Mouse (Mus musculus) right cerebral cortex, adult 2 months (tissue): ENCODE results near the gene Akt3.
A peak's percentile ranks its signal among the peaks of the same experiment; 100 is the strongest.

ENCODE experiments used
- DNase-seq, 2 experiments: peaks; one replicate each; pipeline ENCODE4 v3.0.0; 2021 to 2022; ENCODE audit warnings: low spot score in 2 of 2

The Akt3 gene

GRCm38 (mm10) chr1:177258034-177258342 lies at the start of gene Akt3:
Akt3 (minus strand) TSS chr1:177258203.
- peak in 1 of 2 experiments; percentile 18 for DNase-seq

DNA sequence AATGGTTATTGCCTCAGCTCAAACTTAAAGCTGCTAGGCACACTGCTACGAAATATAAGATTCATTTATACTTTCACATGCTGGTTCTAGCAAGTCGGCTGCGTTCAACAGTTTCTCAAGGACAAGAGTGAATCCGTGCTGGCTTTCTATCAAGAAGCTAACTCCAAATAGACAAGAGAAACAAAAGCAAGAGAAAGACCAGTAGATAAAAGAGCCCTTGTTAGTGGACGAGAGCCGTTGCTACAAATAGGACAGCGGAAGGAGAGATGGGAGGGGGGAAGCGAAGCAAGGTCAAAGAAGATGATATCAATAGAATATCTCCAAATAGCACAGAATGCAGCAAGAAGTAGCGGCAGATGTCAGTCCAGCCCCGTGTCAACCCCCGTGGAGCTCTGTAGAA lies 49.5 kb upstream of the Akt3 start:
- peak; percentile 14 to 52 for DNase-seq

DNA sequence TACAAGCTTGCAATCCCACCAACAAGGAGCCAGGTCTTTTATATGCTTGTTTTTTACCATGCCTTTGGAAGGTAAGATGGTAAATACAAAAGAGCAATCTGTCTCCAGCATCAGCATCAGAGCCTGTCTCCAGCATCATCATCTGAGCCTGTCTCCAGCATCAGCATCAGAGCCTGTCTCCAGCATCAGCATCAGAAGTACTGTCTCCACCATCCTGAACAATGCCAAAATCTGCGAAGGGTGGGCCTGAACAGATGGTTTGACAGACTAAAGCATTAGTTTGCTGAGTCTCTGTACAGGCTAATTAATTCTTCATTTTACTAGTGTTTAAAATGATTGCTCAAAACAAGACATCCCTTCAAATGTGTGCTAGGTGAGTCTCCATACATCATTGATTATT lies 40.2 kb upstream of the Akt3 start:
- DNase-seq, result no peak

- peak in 1 of 2 experiments; percentile 8 for DNase-seq
These were observed 28.8 kb upstream of the Akt3 start for GRCm38 (mm10) chr1:177286764-177287163.

DNA sequence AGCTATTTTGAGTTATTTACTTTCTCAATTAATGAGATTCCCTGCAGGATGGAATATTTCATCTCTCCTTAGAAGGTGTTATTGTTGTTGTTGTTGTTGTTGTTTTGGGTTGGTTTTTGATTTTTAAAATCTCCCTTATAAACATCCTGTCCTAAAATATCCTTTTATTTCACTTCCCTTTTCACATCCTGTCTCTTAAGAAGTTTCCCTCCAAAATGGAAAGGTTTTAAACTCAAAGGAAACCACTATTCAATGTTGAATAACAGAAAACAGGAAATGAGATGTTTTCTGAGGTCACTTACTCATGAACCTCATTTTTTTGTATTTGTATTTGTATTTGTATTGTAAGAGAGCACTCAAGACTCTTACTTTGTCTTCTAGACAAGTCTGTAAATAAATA lies 23.9 kb upstream of the Akt3 start:
- DNase-seq, result no peak

DNA sequence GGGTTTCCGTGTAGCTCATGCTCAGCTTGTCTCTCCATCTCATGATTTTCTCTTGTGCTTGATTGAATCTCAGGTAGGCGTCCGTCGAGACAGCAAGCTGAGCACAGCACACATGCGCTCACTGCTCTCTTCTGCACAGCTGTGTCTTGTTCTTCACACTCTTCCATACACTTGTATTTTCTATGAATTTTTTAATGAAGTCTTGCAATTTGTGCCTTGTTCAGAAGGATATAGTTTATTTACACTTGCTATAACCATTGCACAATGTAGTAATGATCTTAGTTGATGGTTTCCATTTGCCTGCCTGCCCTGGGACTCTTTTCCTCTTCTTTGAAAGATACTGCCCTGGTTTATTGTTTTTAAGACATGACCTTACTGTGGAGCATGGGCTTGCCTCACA lies 19.4 kb upstream of the Akt3 start:
- DNase-seq, result no peak

GRCm38 (mm10) chr1:177267645-177268044 lies 9.6 kb upstream of the Akt3 start:
- no peak for DNase-seq

GRCm38 (mm10) chr1:177262926-177263325 lies 4.9 kb upstream of the Akt3 start:
- no peak for DNase-seq

GRCm38 (mm10) chr1:177260796-177261195 lies 2.8 kb upstream of the Akt3 start:
- no peak for DNase-seq

- peak in 1 of 2 experiments; percentile 10 for DNase-seq
These were observed 1.1 kb upstream of the Akt3 start for GRCm38 (mm10) chr1:177259038-177259600.

- DNase-seq, result peak; percentile 72 to 79
These were observed 487 bp upstream of the Akt3 start for GRCm38 (mm10) chr1:177258343-177259037.

GRCm38 (mm10) chr1:177257178-177258033 lies 597 bp downstream of the Akt3 start:
- peak; percentile 73 to 83 for DNase-seq

- DNase-seq, result peak; percentile 10 to 14
These were observed 9.4 kb downstream of the Akt3 start for GRCm38 (mm10) chr1:177248638-177249037.

DNA sequence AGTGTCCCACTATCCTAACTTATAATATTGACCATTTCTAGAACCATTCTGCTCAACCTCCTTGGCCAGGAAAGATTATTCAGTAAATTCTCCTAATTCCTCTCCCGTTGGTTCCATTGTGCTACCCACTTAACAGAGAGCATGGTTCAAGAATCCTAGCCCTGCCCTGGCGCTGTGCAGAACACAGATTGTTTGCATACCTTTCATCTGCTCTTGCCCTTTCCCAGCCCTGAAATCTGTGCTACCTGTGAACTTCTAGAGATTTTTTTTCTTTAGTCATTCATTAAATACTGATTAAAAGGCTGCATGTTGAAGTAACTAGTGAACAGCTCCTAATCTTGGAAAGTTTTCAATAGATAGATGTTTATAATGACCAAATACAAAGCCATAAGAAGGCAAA lies 19.6 kb downstream of the Akt3 start:
- no peak for DNase-seq

- no peak for DNase-seq
These were observed 21.3 kb downstream of the Akt3 start for GRCm38 (mm10) chr1:177236695-177237094.

GRCm38 (mm10) chr1:177236249-177236648 lies 21.8 kb downstream of the Akt3 start:
- no peak for DNase-seq

DNA sequence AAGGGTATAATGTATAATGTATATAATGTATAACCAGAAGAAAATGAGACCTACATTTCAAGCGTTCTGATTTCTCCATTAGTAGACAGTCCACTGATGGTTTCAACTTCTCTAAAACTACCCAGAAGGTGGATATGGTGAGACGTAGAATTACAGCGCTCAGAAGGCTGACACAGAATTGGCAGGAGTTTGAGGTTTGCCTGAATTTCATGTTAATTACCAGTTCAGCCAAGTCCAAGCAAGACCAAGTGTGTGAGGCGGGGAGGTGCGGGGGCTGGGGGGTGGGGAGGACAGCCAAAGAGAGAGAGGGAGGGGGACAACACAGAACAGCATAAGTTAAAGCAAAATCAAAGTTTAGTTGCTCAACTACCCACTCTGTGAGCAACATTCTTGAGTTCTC lies 23.5 kb downstream of the Akt3 start:
- DNase-seq, result no peak

DNA sequence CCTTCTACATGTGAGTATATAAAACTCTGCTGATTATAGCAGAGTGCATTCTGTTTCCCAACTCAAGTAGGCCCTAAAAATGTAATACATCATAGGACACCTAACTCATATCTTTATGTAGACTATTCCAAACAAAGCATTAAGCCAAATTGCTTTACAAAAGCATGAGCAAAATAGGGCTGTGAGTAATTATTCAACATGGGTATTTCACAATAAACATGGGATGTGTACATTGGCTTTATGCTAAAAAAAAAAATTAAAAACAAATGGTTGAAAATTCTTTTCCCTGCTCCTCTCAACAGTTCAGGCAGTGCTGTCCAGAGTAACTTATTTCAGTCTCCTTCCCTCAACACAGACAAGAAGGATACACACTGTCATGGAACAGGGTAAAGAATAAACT lies 26.9 kb downstream of the Akt3 start:
- no peak for DNase-seq

DNA sequence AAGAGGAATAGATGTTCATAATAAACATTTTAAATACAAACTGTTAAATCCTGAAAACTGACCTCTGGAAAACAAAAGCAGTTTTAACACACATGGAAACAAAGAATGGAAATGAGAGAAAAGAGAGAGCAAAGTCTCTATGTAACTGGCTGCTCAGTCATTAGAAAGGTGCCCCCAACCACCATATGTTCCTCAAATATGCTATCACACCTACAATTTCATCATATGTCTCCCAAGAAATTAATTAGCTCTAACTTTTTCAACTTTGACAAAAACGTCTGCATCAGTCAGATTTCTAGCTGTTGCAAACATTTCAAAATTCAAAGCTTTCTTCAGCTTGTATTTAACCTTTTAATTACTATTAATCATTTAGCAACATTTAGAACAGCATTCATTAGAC lies 59.0 kb downstream of the Akt3 start:
- no peak for DNase-seq

DNA sequence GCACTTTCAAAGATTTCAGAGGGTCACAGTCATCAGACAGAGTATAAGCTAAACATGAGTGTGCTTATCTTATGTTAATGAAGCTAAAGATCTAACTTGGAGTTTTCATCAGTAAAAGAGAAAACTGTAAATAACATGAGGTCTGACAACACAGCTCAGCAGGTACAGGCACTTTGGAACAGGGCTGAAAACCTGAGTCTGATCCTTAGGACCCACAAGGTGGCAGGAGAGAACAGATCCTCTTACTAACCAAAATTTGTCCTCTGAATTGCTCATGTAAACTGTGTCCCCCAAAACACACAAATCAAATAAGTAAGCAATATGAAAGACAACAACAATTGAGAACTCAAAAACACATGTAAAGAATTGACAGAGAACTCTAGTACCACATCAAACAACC lies 62.8 kb downstream of the Akt3 start:
- DNase-seq, result no peak

- no peak for DNase-seq
These were observed 63.7 kb downstream of the Akt3 start for GRCm38 (mm10) chr1:177194324-177194723.

GRCm38 (mm10) chr1:177191623-177192022 lies 66.4 kb downstream of the Akt3 start:
- no peak for DNase-seq

DNA sequence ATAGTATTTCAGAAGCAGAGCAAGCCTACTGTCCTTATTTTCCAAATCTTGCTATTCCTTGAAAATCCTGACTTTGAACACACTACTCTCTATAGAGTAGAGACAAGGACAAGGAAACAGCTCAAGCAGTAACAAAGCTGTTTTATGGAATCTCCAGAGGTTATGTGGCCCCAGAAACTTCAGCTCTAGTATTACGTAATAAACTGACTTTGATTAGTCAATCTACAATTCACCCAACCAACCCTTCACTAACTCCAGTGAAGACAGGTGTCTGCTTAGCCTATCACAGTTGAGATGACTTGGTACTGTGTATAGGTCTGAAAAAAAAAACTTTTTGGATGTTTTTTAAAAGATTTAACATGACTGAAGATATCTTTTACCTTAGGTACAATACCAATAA lies 67.6 kb downstream of the Akt3 start:
- DNase-seq, result no peak
